Mouse (Mus musculus) heart, embryonic 13.5 days (tissue): ENCODE results near the gene Olfr686. TPM values are rescaled to one million over a fixed set of nuclear protein-coding genes. Genes with fewer than 3 reads are reported as not detected.

ENCODE experiments used
- ATAC-seq: fragments of 200-750 bp; cut with Nextera tagmentation; 2 replicates; pipeline ENCODE4 v1.8.0; 2017; ENCODE audit warnings: moderate TSS enrichment; ENCODE audit not compliant: insufficient number of reproducible peaks, low FRiP score, low TSS enrichment; ENCODE audit errors: extremely low read depth
- H3K27ac ChIP-seq: fragments of 300-500 bp; sonication (generic); replicated peaks from 2 replicates; pipeline ENCODE4 v1.5.1; 2015; ENCODE audit warnings: moderate library complexity, mild to moderate bottlenecking, inconsistent platforms
- H3K27me3 ChIP-seq: fragments of 300-500 bp; sonication (generic); replicated peaks from 2 replicates; pipeline ENCODE4 v1.6.1; 2015; ENCODE audit warnings: mild to moderate bottlenecking, inconsistent platforms
- H3K36me3 ChIP-seq: fragments of 300-500 bp; sonication (generic); 2 replicates; pipeline ENCODE4 v1.6.1; 2015; ENCODE audit warnings: mild to moderate bottlenecking, inconsistent platforms
- H3K4me1 ChIP-seq: fragments of 300-500 bp; sonication (generic); 2 replicates; pipeline ENCODE4 v1.6.1; 2015; ENCODE audit warnings: inconsistent platforms
- H3K4me2 ChIP-seq: fragments of 300-500 bp; sonication (generic); 2 replicates; pipeline ENCODE4 v1.6.1; 2015; ENCODE audit warnings: inconsistent platforms, mild to moderate bottlenecking, moderate library complexity
- H3K4me3 ChIP-seq: fragments of 300-500 bp; sonication (generic); 2 replicates; pipeline ENCODE4 v1.5.1; 2015; ENCODE audit warnings: moderate library complexity, mild to moderate bottlenecking, inconsistent platforms
- H3K9ac ChIP-seq: fragments of 300-500 bp; sonication (generic); 2 replicates; pipeline ENCODE4 v1.6.1; 2015; ENCODE audit warnings: inconsistent platforms, mild to moderate bottlenecking, moderate library complexity
- H3K9me3 ChIP-seq: fragments of 300-500 bp; sonication (generic); 2 replicates; pipeline ENCODE4 v1.6.1; 2016; ENCODE audit warnings: inconsistent platforms
- WGBS: fragments of 180-500 bp; shearing (Covaris S2); methylation state at CpG from one replicate; pipeline ENCODE4 v1.1.7; 2015; ENCODE audit warnings: mixed read lengths; 5-methylcytosine and 5-hydroxymethylcytosine counted together
- polyA plus RNA-seq: library from polyadenylated mRNA; unstranded; fragments of >200 nt; fragmentation: Nextera tagmentation; extraction: Ambion mirVana; gene quantifications from 2 replicates; pipeline ENCODE4 v1.2.1, GENCODE M21; 2015

Olfr686 gene
- polyA plus RNA-seq = not detected in 2 replicates

- Histone ChIP-seq H3K36me3 (no peaks in the 10 kb centered on the region), H3K27me3 (no peaks in the 10 kb centered on the region), H3K4me1 (no peaks in the 10 kb centered on the region), H3K4me3 (no peak within 1 kb of the TSS), H3K27ac (no peak within 1 kb of the TSS), H3K4me2 (no peak within 1 kb of the TSS), H3K9me3 (no peaks in the 10 kb centered on the region), H3K9ac (no peak within 1 kb of the TSS)
- ATAC-seq = no peak
Measured at GRCm38 (mm10) chr7:105207385-105207784, at the start of gene Olfr686. Gene Olfr686, minus strand, starts transcription at chr7:105207485.

GRCm38 (mm10) chr7:105256656-105257055, 49.4 kb upstream of the Olfr686 start:
- Histone ChIP-seq H3K27ac (no peak overlapping the region), H3K36me3 (no peaks in the 10 kb centered on the region), H3K27me3 (no peaks in the 10 kb centered on the region), H3K4me1 (no peaks in the 10 kb centered on the region), H3K4me2 (no peak overlapping the region), H3K4me3 (no peak overlapping the region), H3K9me3 (no peaks in the 10 kb centered on the region), H3K9ac (no peak overlapping the region)
- ATAC-seq = no peak
- WGBS = 57% methylated on average over 5 of the region's 5 CpGs

DNA sequence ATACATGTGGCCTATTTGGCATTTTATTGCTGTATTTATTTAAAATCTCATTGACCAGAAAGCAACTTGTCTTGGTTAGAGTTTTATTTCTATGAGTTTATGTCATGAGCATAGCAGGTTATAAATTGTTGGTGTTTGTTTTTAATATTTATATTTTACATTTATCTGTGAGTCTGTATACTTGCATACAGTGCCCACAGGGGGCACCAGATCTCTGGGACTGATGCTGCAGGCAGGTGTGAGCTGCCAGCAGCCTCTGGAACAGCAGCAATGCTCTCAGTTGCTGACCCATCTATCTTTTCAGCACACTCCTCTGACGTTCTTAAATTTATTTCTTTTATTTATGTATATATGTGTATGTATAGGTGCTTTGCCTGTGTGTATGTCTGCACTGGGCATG, 40.9 kb upstream of the Olfr686 start:
- WGBS = 55% methylated on average over 1 of the region's 1 CpGs
- no peak overlapping the region for H3K27ac ChIP-seq
- H3K36me3 ChIP-seq = no peaks in the 10 kb centered on the region
- H3K27me3 ChIP-seq = no peaks in the 10 kb centered on the region
- no peaks in the 10 kb centered on the region for H3K4me1 ChIP-seq
- H3K4me3 ChIP-seq = no peak overlapping the region
- no peak for ATAC-seq
- H3K9ac ChIP-seq = no peak overlapping the region
- no peak overlapping the region for H3K4me2 ChIP-seq
- no peaks in the 10 kb centered on the region for H3K9me3 ChIP-seq

- H3K9ac ChIP-seq = no peak overlapping the region
- 75% methylated on average over 3 of the region's 3 CpGs for WGBS
- H3K4me1 ChIP-seq = no peaks in the 10 kb centered on the region
- no peak overlapping the region for H3K4me2 ChIP-seq
- H3K4me3 ChIP-seq = no peak overlapping the region
- no peaks in the 10 kb centered on the region for H3K9me3 ChIP-seq
- H3K36me3 ChIP-seq = no peaks in the 10 kb centered on the region
- H3K27ac ChIP-seq = no peak overlapping the region
- no peak for ATAC-seq
- no peaks in the 10 kb centered on the region for H3K27me3 ChIP-seq
Measured at GRCm38 (mm10) chr7:105247671-105248070, 40.4 kb upstream of the Olfr686 start.

DNA sequence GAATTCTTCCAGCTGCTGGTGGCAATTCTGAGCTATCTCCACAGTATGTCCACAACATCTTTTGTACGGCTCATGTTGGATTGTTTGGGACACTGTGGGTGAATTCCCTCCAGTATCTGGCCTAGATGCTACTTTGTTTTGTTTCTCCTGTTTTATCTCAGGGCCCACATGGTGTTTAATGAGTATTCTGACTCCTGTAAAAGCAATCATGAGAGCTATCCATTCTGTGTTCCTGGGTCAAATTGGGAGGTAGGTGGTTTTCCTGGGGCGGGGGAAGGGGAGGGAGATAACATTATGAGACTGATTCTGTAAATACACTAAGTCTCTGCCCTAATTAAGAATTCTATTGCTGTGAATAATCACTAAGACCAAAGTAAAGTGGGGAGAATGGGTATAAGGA, 22.1 kb upstream of the Olfr686 start:
- no peak overlapping the region for H3K9ac ChIP-seq
- H3K4me1 ChIP-seq = no peaks in the 10 kb centered on the region
- H3K36me3 ChIP-seq = no peaks in the 10 kb centered on the region
- H3K4me3 ChIP-seq = no peak overlapping the region
- 73% methylated on average over 2 of the region's 2 CpGs for WGBS
- no peak overlapping the region for H3K27ac ChIP-seq
- no peaks in the 10 kb centered on the region for H3K9me3 ChIP-seq
- no peak for ATAC-seq
- H3K27me3 ChIP-seq = no peaks in the 10 kb centered on the region
- H3K4me2 ChIP-seq = no peak overlapping the region

- ATAC-seq = peak; percentile 61; the same call in 1 of the 2 replicates
- Histone ChIP-seq H3K27ac (no peak overlapping the region; the same call in 1 of the 2 replicates), H3K4me1 (no peaks in the 10 kb centered on the region), H3K27me3 (no peaks in the 10 kb centered on the region), H3K4me2 (no peak overlapping the region), H3K9me3 (no peaks in the 10 kb centered on the region), H3K36me3 (no peaks in the 10 kb centered on the region), H3K4me3 (no peak overlapping the region), H3K9ac (no peak overlapping the region)
- WGBS = 66% methylated on average over 1 of the region's 1 CpGs
Measured at GRCm38 (mm10) chr7:105228138-105228537, 20.9 kb upstream of the Olfr686 start.

GRCm38 (mm10) chr7:105226703-105227102, 19.4 kb upstream of the Olfr686 start:
- no peak overlapping the region for H3K27ac ChIP-seq
- H3K36me3 ChIP-seq = no peaks in the 10 kb centered on the region
- ATAC-seq = no peak
- H3K4me2 ChIP-seq = no peak overlapping the region
- no peaks in the 10 kb centered on the region for H3K9me3 ChIP-seq
- H3K27me3 ChIP-seq = no peaks in the 10 kb centered on the region
- H3K4me3 ChIP-seq = no peak overlapping the region
- no peak overlapping the region for H3K9ac ChIP-seq
- no peaks in the 10 kb centered on the region for H3K4me1 ChIP-seq

DNA sequence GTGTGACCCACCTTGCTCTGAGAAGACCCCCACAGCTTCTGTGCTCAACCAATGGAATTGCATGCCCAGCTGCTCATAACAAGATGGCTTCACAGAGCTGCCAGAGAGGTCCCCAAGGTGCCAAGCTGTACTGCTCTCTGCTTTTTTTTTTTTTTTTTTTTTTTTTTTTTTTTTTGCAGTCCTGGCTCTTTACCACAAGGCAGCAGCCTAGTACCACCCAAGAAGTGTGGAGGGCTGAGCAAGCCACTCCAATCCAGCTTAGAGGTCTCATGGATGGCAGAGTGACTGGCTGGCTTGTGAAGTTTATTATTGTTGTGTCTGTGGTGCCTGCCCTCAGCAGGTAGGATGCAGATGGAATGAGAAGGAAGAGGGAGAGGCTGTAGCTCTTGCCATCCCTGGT, 18.8 kb upstream of the Olfr686 start:
- Histone ChIP-seq H3K27me3 (no peaks in the 10 kb centered on the region), H3K36me3 (no peaks in the 10 kb centered on the region), H3K9ac (no peak overlapping the region), H3K4me3 (no peak overlapping the region), H3K27ac (no peak overlapping the region), H3K4me2 (no peak overlapping the region), H3K4me1 (no peaks in the 10 kb centered on the region), H3K9me3 (no peaks in the 10 kb centered on the region)
- no peak for ATAC-seq

DNA sequence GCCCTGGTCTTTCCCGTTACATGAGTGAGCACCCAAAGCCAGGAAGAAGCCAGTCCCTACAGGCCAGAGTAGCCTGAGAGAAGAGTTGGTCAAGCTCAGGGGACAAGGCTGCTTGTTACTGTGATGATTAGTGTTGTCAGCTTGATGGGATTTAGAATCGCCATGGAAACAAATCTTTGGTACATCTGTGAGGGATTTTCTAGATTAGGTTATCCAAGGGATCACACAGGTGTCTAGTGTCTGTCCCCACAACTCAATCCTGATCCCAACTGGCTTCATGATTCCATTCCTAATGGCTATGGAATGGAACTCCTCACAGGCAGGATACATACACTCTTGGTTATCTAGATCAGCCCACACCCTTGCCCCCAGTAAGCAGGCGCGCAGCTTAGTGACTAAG, 11.0 kb upstream of the Olfr686 start:
- H3K36me3 ChIP-seq = no peaks in the 10 kb centered on the region
- H3K27ac ChIP-seq = no peak overlapping the region
- H3K4me3 ChIP-seq = no peak overlapping the region
- ATAC-seq = no peak
- H3K9ac ChIP-seq = no peak overlapping the region
- H3K27me3 ChIP-seq = no peaks in the 10 kb centered on the region
- no peak overlapping the region for H3K4me2 ChIP-seq
- H3K9me3 ChIP-seq = no peaks in the 10 kb centered on the region
- WGBS = 53% methylated on average over 4 of the region's 4 CpGs
- H3K4me1 ChIP-seq = no peaks in the 10 kb centered on the region

DNA sequence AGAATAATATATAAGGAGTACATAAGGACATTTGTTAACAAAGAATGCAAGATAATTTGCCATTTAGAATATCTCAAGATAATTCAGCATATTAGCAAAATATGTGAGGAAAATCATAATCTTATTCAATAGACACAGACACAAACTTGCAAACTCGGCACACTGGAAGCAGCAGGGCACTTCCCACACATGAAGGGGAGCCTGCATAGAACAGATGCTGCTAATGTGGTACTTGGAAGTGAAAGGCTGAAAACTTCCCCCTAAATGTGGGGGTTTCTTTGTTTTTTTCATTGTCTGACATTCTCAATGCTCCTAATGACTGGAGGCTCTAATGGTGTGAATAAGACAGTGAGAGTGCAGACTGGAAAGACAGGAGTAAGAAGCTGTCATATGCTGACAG, 7.5 kb upstream of the Olfr686 start:
- 56% methylated on average over 1 of the region's 1 CpGs for whole genome bisulfite sequencing

DNA sequence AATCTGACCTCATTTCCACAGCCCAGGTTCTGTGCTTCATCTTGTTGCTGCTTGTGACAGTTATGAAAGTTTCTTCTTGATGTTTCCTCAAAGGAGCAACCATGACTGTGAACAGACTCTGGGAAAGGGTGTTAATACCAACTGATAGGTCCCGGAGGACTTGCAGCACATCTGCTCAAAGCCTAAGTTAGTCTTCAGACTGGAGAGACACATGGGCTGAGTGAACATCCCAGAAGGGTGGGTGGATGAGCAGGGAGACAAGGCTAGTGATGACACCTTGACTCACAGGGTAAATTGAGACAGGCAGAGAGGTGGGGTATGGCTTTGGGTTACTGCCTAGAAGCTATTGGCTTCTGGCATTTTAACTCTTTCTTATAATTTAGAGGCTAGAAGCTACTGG, 21.4 kb downstream of the Olfr686 start, which contains the start of gene Olfr685:
Gene Olfr685, minus strand, starts transcription at position 101 of the 400 bp plus-strand sequence.
- Histone ChIP-seq H3K27ac (no peak within 1 kb of the TSS), H3K27me3 (no peaks in the 10 kb centered on the region), H3K4me3 (no peak within 1 kb of the TSS), H3K36me3 (no peaks in the 10 kb centered on the region), H3K4me1 (no peaks in the 10 kb centered on the region), H3K4me2 (no peak within 1 kb of the TSS), H3K9ac (no peak within 1 kb of the TSS), H3K9me3 (no peaks in the 10 kb centered on the region)
- 76% methylated on average over 1 of the region's 1 CpGs for WGBS
- no peak for ATAC-seq

More for the DNA sequence above, 7.5 kb upstream of the Olfr686 start:
- Histone ChIP-seq H3K36me3 (no peaks in the 10 kb centered on the region), H3K4me2 (no peak overlapping the region), H3K27me3 (no peaks in the 10 kb centered on the region), H3K4me3 (no peak overlapping the region), H3K27ac (no peak overlapping the region), H3K4me1 (no peaks in the 10 kb centered on the region), H3K9ac (no peak overlapping the region), H3K9me3 (no peaks in the 10 kb centered on the region)
- no peak for ATAC-seq

- Histone ChIP-seq H3K4me1 (no peaks in the 10 kb centered on the region), H3K27me3 (no peaks in the 10 kb centered on the region), H3K9ac (no peak overlapping the region), H3K27ac (no peak overlapping the region), H3K36me3 (no peaks in the 10 kb centered on the region), H3K4me2 (no peak overlapping the region), H3K4me3 (no peak overlapping the region), H3K9me3 (no peaks in the 10 kb centered on the region)
- WGBS = 44% methylated on average over 4 of the region's 4 CpGs
- no peak for ATAC-seq
Measured at GRCm38 (mm10) chr7:105170773-105171172, 36.5 kb downstream of the Olfr686 start.
